Mouse (Mus musculus) stomach, embryonic 14.5 days (tissue): ENCODE data around the gene Olfr90. TPM values are rescaled to one million over a fixed set of nuclear protein-coding genes. Genes with fewer than 3 reads are reported as not detected.

Experiments used
- ATAC-seq: fragments of 200-750 bp; cut with Nextera tagmentation; 2 replicates; pipeline ENCODE4 v1.8.0; 2017; ENCODE audit warnings: low read depth, moderate TSS enrichment; ENCODE audit not compliant: insufficient number of reproducible peaks, insufficient read depth, low FRiP score
- H3K27ac ChIP-seq: fragments of 300-500 bp; sonication (generic); 2 replicates; pipeline ENCODE4 v1.5.1; 2014; ENCODE audit warnings: mild to moderate bottlenecking, low read length, moderate library complexity, mixed read lengths
- H3K27me3 ChIP-seq: fragments of 300-500 bp; sonication (generic); 2 replicates; pipeline ENCODE4 v1.6.1; 2014; ENCODE audit warnings: low read length, control low read depth, mixed read lengths; ENCODE audit not compliant: control insufficient read depth, insufficient read depth
- H3K36me3 ChIP-seq: fragments of 300-500 bp; sonication (generic); 2 replicates; pipeline ENCODE4 v1.6.1; 2014; ENCODE audit warnings: mild to moderate bottlenecking, control low read depth, low read length, moderate library complexity, mixed read lengths; ENCODE audit not compliant: control insufficient read depth, insufficient read depth
- H3K4me1 ChIP-seq: fragments of 300-500 bp; sonication (generic); 2 replicates; pipeline ENCODE4 v1.6.1; 2014; ENCODE audit warnings: low read length, control low read depth, mixed read lengths; ENCODE audit not compliant: control insufficient read depth, insufficient read depth
- H3K4me2 ChIP-seq: fragments of 300-500 bp; sonication (generic); replicated peaks from 2 replicates; pipeline ENCODE4 v1.6.1; 2014; ENCODE audit warnings: low read depth, low read length, control low read depth
- H3K4me3 ChIP-seq: fragments of 300-500 bp; sonication (generic); 2 replicates; pipeline ENCODE4 v1.5.1; 2014; ENCODE audit warnings: low read depth, low read length, control low read depth
- H3K9ac ChIP-seq: fragments of 300-500 bp; sonication (generic); replicated peaks from 2 replicates; pipeline ENCODE4 v1.6.1; 2014; ENCODE audit warnings: low read depth, mild to moderate bottlenecking, control low read depth, low read length, moderate library complexity, mixed read lengths
- H3K9me3 ChIP-seq: fragments of 300-500 bp; sonication (generic); 2 replicates; pipeline ENCODE4 v1.6.1; 2016; ENCODE audit warnings: low read depth, low read length, control low read depth; ENCODE audit not compliant: control insufficient read depth
- WGBS: fragments of 180-500 bp; shearing (Covaris S2); extraction: QIAGEN DNeasy Blood & Tissue Kit; methylation state at CpG from one replicate; pipeline ENCODE4 v1.1.7; 2014; 5-methylcytosine and 5-hydroxymethylcytosine counted together
- polyA plus RNA-seq: library from polyadenylated mRNA; unstranded; fragments of >200 nt; fragmentation: Nextera tagmentation; extraction: Ambion mirVana; gene quantifications from 2 replicates; pipeline ENCODE4 v1.2.1, GENCODE M21; 2014

Gene Olfr90
- polyA plus RNA-seq, 1 experiment from 2014 or later: not detected

- Histone ChIP-seq H3K4me3 (no peak overlapping the region), H3K4me2 (no peak overlapping the region), H3K36me3 (peaks cover 59% of the 10 kb centered on the region), H3K4me1 (no peaks in the 10 kb centered on the region), H3K9ac (no peak overlapping the region), H3K9me3 (no peaks in the 10 kb centered on the region), H3K27ac (no peak overlapping the region), H3K27me3 (no peaks in the 10 kb centered on the region)
- WGBS: 98% methylated on average over 1 of the region's 1 CpGs
- ATAC-seq: no peak
Observed at GRCm38 (mm10) chr17:37067861-37068260, 20.4 kb downstream of the Olfr90 start.

- Histone ChIP-seq H3K27ac (no peak overlapping the region), H3K9ac (no peak overlapping the region), H3K4me3 (no peak overlapping the region), H3K27me3 (no peaks in the 10 kb centered on the region), H3K9me3 (no peaks in the 10 kb centered on the region), H3K36me3 (peaks cover 61% of the 10 kb centered on the region), H3K4me2 (no peak overlapping the region), H3K4me1 (no peaks in the 10 kb centered on the region)
- ATAC-seq: no peak
- WGBS: 93% methylated on average over 2 of the region's 2 CpGs
Observed at GRCm38 (mm10) chr17:37065993-37066392, 22.3 kb downstream of the Olfr90 start.

- H3K27ac ChIP-seq: no peak overlapping the region
- 79% methylated on average over 11 of the region's 11 CpGs for WGBS
- no peaks in the 10 kb centered on the region for H3K27me3 ChIP-seq
- H3K9ac ChIP-seq: no peak overlapping the region
- no peaks in the 10 kb centered on the region for H3K4me1 ChIP-seq
- H3K4me3 ChIP-seq: no peak overlapping the region
- H3K36me3 ChIP-seq: peaks cover 54% of the 10 kb centered on the region
- no peak overlapping the region for H3K4me2 ChIP-seq
- no peak for ATAC-seq
- no peaks in the 10 kb centered on the region for H3K9me3 ChIP-seq
Observed at GRCm38 (mm10) chr17:37063686-37064495, 24.4 kb downstream of the Olfr90 start.

- Histone ChIP-seq H3K9me3 (no peaks in the 10 kb centered on the region), H3K9ac (no peak overlapping the region), H3K4me2 (no peak overlapping the region), H3K4me1 (no peaks in the 10 kb centered on the region), H3K36me3 (peaks cover 57% of the 10 kb centered on the region), H3K27me3 (no peaks in the 10 kb centered on the region), H3K4me3 (no peak overlapping the region), H3K27ac (no peak overlapping the region)
- 76% methylated on average over 10 of the region's 10 CpGs for WGBS
- ATAC-seq: no peak
Observed at GRCm38 (mm10) chr17:37063063-37063462, 25.2 kb downstream of the Olfr90 start.

GRCm38 (mm10) chr17:37062101-37062641 is 26.1 kb downstream of the Olfr90 start:
- WGBS: 86% methylated on average over 10 of the region's 10 CpGs

GRCm38 (mm10) chr17:37061435-37061834 is 26.9 kb downstream of the Olfr90 start:
- H3K4me1 ChIP-seq: no peaks in the 10 kb centered on the region
- H3K27me3 ChIP-seq: no peaks in the 10 kb centered on the region
- H3K4me3 ChIP-seq: no peak overlapping the region
- no peak overlapping the region for H3K9ac ChIP-seq
- 90% methylated on average over 3 of the region's 3 CpGs for WGBS
- H3K27ac ChIP-seq: no peak overlapping the region
- H3K36me3 ChIP-seq: peaks cover 47% of the 10 kb centered on the region
- no peak overlapping the region for H3K4me2 ChIP-seq
- H3K9me3 ChIP-seq: no peaks in the 10 kb centered on the region
- ATAC-seq: no peak

More at GRCm38 (mm10) chr17:37062101-37062641, 26.1 kb downstream of the Olfr90 start:
- Histone ChIP-seq H3K27ac (no peak overlapping the region), H3K4me1 (no peaks in the 10 kb centered on the region), H3K9ac (no peak overlapping the region), H3K4me3 (no peak overlapping the region), H3K27me3 (no peaks in the 10 kb centered on the region), H3K4me2 (no peak overlapping the region), H3K36me3 (peaks cover 52% of the 10 kb centered on the region), H3K9me3 (no peaks in the 10 kb centered on the region)
- ATAC-seq: no peak

- H3K9me3 ChIP-seq: no peaks in the 10 kb centered on the region
- H3K9ac ChIP-seq: no peak overlapping the region
- H3K4me3 ChIP-seq: no peak overlapping the region
- no peaks in the 10 kb centered on the region for H3K27me3 ChIP-seq
- H3K36me3 ChIP-seq: peaks cover 49% of the 10 kb centered on the region
- H3K4me1 ChIP-seq: no peaks in the 10 kb centered on the region
- H3K27ac ChIP-seq: no peak overlapping the region
- WGBS: 88% methylated on average over 6 of the region's 6 CpGs
- no peak overlapping the region for H3K4me2 ChIP-seq
- no peak for ATAC-seq
Observed at GRCm38 (mm10) chr17:37056957-37057356, 31.3 kb downstream of the Olfr90 start.

GRCm38 (mm10) chr17:37051745-37052144 is 36.6 kb downstream of the Olfr90 start:
- ATAC-seq: no peak

More at GRCm38 (mm10) chr17:37051745-37052144, 36.6 kb downstream of the Olfr90 start:
- Histone ChIP-seq H3K4me1 (peaks cover 15% of the 10 kb centered on the region), H3K4me3 (no peak overlapping the region), H3K36me3 (peaks cover 17% of the 10 kb centered on the region; the same call in 1 of the 2 replicates), H3K27me3 (no peaks in the 10 kb centered on the region), H3K4me2 (peak overlapping the region; percentile 84; the same call in 1 of the 2 replicates), H3K27ac (no peak overlapping the region), H3K9me3 (no peaks in the 10 kb centered on the region), H3K9ac (no peak overlapping the region)
- WGBS: 71% methylated on average over 4 of the region's 4 CpGs
